Mouse (Mus musculus) urinary bladder, postnatal 36 days (tissue): Measurements from ENCODE around the gene Dnah7c.
"Not testable (repeated sequence)": the region's sequence is repeated elsewhere in the genome, so short reads cannot be mapped to it uniquely, and the experiment has no call there.

Source experiments
- DNase-seq, 2 experiments: peaks; one replicate each; pipeline ENCODE4 v3.0.0; 2022; ENCODE audit warnings: low spot score in 2 of 2, mixed read lengths in 1 of 2

Gene Dnah7c

DNA sequence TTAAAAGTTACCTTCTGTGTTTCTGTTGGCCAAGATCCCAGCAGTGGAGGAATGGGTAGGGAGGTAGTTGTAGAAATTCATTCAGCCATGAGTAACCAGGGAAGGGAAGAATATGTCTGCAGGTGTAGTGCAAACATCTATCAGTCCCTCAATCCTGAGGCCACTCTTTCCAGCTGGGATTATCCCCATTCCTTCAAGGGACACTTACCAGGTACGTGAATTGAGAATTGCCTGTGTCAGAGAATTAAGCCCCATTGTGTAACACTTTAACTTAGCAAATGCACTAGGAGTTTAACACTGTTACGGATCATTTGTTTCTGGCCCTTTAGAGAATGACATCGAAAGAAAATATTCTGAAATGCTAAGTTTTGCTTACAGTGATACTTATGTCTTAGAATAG is 304.3 kb downstream of the Dnah7c start:
- not testable (repeated sequence) for DNase-seq

DNA sequence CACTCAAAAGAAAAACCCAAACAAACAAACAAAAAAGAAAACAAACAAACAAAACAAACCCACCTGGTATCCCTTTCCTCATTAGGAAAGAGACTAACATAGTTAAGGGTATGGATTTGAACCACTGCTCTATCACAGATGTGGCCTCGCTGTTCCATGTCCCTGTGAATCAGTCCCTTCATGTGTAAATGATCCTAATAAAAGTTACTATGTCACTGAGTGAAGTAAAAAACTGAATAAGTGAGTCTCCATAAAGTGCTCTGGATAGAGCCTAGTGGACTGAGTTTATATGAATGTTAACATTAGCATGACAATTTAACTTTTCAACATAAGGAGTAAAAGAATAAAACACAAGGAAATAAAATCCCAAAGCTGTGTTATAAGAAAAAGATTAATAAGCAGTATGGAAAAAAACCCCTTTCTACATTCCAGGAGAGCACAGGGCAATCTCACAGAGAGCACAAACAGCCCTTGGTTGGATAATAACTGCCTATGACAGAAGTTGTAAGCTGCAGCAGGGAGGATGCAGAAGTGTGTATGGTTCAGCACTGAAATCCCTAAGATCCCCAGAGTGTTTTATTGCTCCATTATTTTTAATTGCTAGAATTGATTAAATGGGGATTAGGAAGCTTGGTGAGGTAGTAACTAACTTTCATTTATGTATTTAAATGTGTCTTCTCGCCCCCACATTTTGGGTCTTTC is 308.2 kb downstream of the Dnah7c start:
- DNase-seq = not testable (repeated sequence)

DNA sequence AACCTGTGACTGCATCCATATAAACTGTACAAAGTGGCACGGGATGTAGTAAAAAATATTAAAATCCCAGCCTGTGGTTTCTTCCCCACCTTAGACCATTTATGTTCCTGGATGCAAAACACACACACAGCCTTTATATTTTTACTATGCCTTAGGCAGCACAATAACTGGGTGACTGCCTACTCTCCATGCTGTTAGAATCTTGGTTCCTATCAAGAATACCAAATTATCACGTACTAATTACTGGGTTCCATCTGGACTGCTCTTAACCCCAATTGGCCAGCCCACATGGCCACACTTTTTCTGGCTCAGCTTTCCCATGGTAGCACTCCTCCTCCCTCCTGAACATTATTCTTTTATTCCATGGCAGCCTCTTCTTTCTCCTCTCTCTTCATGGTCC is 309.1 kb downstream of the Dnah7c start:
- not testable (repeated sequence) for DNase-seq

DNA sequence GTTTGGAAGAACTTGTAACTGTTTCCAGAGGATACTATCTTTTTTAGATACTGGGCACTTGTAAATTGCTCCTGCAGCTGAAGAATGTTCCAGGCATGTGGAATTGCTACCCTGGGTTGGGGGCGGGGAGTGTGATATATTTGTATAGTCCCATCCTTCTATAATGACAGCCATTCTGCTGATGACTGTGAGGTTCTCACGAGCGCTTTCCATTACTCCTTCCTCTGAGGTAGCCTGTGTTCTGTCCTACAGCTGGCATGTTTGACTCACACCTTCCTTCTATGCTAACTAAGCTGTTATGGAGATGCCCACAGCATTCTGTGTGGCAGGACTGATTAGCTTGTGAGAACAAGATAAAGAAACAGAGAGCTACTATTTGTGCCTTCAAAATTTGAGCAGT is 339.2 kb downstream of the Dnah7c start:
- DNase-seq = not testable (repeated sequence)

DNA sequence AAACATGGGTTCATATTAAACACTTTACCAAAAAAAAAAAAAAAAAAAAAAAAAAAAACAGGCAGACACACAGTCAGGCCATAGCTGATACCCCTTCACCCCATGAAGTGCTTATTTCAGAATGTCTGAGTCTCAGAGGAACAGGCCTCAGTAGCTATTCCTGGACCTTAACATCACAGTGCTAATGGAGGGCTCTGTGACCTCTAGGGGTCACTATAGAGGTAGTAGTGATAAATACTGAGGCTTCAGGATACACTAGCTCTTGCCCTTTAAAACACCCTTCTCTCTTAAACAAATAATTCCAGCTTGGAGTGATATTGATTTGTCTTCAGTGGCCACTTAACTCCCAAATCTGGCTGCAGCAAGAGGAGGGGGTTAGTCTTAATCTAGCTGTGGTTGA is 343.9 kb downstream of the Dnah7c start:
- DNase-seq = not testable (repeated sequence)

DNA sequence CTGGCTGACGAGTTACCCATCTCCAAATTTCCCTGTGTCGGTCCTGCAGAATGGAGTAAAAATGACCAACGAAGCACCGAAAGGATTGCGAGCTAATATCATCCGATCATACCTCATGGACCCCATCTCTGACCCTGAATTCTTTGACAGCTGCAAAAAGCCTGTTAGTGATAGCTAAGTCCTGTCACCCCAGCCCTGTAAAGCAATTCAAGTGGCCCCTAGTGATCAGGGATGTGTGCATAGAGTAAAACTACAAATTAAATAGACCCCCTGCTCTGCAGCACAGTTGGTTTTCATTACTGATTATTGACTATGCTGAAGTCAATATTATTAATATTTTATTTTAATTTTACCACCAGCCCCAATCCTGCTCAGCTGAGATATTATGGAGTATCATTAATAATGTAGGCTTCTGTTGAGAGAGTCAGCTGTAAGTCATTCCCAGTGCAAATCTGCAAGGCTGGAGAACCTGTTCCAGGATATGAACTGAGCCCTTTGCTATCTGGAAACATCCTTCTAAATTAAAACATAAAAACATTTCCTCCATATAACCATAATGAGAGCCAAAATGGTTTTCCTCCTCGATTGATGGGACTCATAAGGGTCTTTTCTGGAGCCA is 344.8 kb downstream of the Dnah7c start:
- DNase-seq = not testable (repeated sequence)

DNA sequence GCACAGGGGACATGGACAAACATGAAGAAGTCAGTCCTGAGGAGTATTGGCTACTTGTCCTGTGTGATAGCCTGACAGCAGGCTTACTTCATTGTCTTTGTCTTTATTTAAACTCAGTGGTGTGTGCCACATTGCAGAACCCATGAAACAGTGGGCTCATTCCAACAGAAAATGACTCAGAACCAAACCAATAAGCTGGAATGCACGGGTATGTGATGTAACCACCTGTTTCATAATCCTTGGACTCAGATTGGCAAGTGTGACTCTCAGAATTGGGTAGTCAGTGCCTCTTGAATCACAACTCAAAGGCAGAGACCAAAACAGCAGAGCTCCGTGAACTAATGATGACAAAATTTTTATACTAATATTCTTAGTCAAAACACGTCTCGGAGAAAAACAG is 356.8 kb downstream of the Dnah7c start:
- peak in 1 of 2 experiments; percentile 14 for DNase-seq

DNA sequence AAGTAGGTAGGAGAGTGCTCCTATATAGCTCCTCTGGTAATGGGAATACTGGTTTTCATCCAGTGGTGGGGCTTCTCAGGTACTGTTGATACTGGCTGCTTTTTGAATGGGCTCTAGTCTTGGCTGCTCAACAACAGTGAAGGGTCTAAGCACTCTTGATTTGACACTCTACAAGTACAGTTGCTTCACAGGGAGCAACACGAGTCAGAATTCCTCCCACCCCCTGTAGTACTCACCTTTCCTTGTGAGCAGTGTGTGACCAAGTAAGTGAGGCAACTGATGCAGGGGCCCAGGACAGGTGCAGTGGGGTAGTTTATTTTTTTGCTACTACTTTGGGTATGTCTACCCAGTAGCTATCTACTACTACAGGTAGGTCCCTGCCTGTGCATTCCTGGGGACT is 379.7 kb downstream of the Dnah7c start:
- DNase-seq = no peak

DNA sequence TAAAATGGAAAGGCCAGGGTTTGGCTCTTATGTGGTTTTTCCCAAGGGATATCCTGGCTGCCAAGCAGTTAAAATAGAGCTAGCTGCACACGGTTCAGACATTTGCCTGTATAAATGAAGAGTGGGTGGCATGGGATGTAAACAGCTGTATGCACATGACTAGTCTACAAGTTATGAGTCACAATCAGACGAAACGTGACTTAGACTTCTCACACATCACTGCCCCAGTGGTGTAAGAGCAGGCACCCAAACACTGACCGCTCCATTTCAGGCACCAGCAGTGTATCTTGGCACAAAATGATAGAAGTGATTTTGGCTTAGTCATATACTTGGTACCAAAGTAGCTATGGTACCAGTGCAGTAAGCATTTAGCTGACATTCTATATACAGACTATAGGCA is 383.2 kb downstream of the Dnah7c start:
- DNase-seq = not testable (repeated sequence)

DNA sequence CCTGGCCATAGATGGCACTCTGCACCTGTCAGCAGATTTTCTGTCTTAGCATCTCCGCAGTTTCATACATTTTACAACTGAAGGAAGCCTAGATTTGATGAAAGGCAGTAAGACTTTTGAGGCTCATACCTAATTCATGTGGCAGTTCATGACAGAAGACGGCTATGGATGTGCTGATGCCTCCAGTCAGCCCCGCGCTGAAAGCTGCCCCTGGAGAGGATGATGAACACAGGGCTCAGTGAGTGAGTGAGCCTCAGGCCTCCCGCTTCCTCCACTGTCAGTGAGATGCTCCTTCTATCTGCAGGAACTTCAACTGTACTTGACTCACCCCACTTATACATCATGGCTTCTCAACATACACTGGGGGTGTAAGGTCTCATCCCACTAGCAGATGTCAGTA is 392.5 kb downstream of the Dnah7c start:
- no peak for DNase-seq

DNA sequence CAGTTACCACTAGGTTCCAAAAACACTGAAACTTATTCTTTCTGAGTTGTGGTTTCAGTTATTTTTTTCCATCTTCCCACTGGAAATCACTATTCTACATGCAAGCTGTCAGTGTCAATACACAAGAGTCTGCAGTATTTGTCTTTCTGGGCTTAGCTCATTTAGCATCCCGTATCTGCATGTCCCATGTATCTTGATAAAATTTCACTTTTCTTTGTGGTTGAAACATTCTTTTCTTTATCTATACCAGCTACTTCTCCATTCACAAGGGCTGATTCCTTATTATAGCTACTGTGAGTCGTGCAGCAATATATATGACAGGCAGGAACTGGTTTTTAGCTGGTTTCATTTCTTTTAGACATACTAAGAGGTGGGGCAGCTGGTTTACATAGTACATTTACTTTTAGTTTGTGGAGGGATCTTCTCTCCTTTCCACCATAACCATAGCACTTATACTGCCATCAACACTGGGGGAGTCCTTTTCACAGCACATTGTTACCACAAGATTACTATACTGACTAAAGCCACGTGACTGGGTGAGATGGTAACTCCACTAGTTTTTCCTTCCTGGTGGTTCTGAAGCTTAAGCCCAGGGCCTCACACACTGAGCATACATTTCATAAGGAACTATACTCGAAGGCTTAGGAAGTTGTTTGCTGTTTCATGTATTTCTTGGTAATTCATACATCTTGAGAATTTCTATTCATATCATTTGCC is 397.0 kb downstream of the Dnah7c start:
- DNase-seq = no peak

DNA sequence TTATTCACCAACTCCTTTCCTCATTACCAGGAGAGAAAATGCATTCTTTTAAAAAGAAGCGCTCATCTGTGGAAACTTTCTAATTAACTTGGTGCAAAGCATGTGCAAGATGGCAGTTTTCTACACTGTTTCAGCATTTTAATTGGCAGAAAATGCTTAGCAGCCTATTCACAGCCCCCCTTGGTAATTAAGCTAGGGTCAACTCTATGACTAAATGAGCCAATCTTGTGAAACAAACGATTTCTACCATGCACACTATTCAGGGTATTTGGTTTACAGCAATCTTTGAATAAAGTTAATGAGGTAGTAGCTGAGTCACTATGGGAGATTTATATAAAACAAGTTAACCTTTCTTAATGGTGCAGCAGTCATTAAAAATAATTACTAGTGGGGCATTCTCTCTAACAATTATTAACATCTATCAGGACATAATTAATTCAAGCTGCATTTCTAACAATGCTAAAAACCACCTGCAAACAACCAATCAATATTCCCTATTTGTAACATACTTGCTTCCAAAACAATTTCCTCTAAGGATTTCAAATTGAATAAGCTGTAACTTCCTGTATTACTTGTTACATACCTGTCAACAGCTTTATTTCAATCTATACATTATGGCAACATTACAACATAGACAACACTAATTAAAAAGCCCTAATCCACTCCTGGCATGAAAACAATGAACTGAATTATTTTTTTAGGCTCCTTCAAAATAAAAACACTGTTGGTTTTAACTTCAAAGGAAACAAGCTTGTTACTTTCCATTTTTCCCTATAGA is 404.9 kb downstream of the Dnah7c start:
- DNase-seq = no peak

DNA sequence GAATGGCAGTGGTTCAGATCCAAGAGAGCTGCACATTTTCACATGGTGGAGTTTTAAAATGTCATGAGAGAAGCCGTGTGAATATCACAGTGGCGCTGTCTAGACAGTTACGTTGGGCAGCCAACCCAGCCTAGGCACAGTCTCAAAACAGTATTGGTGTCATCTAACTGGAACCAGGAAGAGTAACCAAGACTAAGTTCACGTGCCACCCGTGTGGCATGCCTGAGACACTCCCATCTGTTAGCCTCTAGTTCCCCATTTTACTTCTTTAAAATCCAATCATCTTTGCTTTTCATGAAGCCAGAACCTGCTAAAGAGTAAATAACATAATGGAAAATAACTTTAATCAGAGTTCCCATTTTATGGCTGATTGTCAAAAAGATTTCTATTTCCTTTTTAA is 406.5 kb downstream of the Dnah7c start:
- DNase-seq = no peak

DNA sequence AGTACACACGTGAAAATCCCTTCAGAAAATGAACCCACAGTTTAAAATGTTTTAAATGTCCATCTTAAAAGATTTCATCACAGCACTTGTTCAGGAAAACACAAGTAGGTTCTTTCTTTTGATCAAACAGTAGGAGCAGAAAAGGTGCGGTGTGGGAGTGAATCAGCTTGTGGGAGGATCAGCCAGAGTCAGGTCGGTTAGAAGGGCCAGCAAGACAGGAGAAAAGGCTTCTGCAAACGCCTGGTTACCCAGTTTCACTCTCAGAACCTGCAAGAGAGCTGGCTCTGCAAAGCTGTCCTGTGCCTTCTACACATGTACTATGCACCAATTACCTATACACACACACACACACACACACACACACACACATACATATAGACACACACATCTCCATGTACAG is 418.0 kb downstream of the Dnah7c start:
- peak in 1 of 2 experiments; percentile 10 for DNase-seq

DNA sequence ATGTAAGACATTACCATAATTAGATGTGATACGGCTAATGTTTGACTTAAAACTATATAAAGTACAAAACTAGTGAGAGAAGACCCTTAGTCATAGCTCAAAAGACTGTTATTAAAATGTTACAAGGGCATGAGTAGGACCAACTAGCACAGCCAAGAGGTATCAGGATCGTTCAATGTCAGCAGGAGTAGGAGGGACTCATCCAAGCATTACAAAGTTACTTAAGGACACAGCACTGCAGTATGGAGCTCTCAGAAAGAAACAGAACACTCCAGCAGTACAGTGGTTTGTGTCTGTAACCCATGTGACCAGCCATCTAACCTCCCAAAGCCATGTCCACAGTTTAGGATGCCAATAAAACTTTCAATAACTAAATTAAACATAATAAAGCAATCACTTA is 418.9 kb downstream of the Dnah7c start:
- DNase-seq = no peak

DNA sequence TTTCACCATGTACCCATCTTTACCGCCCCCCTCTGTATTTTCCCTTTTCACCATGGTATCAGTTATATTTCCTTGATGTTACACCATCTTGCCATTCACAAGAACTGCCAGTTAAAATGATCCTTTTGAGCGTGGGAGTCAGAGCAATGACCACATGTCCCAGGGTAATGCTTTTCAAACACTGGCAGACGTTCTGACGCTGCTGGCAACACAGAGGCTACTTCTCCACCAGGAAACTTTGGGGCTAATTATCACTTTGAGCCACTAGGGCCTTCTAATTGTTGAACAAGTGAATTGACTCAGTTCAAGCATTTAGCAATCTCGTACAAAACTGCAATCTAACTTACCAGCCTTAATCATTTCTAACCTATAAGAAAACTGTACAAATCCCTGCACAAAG is 419.8 kb downstream of the Dnah7c start:
- no peak for DNase-seq

DNA sequence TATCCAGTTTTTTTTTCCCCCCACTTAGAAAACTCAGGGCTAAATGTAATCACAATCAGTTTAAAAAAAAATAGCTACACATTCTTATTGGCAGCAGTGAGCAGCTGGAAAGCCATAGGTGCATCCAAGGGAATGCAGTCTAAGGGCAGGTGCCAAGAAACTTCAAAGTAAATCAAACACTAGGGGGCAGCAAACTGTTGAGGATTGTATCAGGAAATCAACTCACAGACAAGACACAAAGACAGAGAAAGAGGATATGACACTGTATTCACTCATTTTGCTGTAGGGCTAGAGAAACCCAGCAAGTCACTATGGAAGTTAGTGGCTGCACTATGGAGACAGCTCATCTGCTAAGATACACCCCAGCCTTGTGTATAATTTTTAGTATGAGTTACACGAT is 424.4 kb downstream of the Dnah7c start:
- DNase-seq = peak; percentile 26 to 51

DNA sequence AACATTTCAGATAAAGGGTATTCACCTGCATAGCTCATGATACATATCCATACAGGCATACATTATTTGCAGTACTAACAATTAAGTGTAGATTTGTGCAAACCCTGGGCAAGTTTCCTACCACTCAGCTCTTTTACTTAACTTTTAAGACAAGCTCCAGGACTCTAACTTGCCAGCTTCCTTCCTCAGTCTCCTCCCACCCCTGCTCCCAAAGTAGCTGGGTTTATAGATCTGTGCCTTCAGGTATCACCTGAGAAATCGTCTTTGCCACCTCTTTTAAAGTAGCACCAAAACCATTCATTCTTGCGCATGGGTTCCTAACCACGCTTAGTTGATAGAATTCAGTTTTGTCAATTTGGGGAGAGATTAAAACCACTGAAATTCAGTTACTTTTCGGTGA is 426.2 kb downstream of the Dnah7c start:
- no peak for DNase-seq

DNA sequence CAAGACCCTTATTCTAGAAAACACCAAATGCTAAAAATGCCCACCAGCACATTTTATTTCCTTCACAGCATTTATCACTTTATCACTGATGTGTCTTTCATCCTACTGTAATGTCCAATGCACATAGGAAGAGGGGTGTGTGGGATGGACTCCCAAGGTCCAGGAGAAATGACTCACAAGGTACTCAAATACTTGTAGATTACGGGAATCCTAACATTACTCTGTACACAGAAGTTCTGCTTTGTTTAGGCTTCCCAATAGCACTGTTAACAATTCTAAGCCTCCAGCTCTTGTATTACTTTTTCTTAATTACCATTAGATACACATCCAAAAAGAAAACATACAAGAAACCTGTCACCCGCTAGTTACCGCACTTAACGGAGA is 426.8 kb downstream of the Dnah7c start:
- no peak for DNase-seq

DNA sequence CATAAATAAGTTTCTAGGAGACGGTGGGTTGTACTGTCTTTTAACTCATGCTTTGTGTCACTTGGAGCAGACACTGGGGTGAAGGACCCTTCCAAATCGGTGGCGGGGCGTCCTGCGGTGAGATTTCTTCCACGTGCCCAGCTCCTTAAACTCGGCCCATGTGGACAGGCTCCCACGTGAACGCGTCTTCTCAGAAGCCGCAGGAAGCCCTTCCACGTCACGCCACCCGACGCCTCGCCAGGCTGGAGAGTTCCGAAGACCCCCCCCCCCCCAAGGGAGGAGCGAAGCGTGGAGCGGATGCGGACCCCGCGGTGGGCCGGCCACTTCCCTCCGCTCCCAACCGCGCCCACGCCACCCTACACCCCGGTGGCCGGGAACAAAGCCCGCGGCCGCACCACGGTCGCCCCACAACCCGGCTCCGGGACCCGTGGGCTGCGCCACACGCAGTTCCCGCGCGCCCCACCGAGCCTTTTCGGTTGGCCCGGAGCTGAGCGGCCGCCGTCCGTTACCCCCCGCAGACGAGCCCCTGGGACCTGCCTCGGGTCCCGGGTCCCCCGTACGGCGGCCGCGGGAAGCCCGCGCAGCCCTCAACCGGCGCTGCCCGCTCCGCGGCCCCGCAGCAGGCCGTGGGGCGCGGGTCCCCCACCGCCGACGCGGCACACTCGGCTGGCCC is 427.3 kb downstream of the Dnah7c start:
- peak in 1 of 2 experiments; percentile 48 for DNase-seq

DNA sequence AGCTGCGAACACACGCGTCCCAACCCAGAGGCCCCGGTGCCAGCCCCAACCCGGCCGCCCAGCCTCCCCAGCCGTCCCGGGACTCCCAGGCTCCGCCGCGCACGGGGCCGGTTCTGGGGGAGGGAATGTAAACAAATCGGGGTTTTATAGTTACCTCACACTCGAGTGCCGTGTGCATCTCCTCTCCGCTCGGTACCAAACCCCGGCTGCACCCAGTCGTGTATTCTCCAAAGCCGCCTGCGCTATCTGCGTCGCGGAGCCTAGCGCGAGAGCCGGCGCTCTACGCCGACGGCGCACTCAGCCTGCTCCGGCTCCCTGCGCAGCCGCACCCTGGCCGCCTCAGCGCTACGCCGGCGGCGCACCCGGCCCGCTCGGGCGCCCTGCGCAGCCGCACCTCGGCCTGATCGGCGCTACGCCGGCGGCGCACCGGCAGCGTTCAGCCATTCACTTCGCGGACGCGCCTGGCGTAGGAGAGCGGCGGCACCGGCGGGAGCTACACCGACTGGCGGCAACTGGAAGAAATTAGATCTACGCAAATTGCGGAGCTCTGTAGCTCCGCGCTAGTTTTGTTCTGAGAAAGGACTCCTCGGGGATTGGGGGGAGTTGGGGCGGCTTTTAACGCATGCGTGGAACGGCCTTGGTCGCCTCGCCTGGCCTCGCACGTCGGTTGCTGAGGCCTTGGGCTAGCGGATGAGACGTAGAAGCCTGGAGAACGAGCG is 428.1 kb downstream of the Dnah7c start:
- DNase-seq = peak; percentile 98 to 99
